In genomic region chr4:128615761-128616160, GRCm38 (mm10) we compare ENCODE assay signal across 21 mouse cellular contexts. TPM values are rescaled to one million over a fixed set of nuclear protein-coding genes. Genes with fewer than 3 reads are reported as not detected.
DNase-seq lines count a peak whose midpoint lies in the region; ATAC-seq and TF ChIP-seq lines count a peak whose summit lies in the region.
"Had no signal": no experiment of that assay in that cellular context is flagged by ENCODE, and none has a peak within 500 bp of the region (broad histone marks: within the 10 kb centered on the region; RNA-seq: fewer than 3 reads in every experiment).

No protein-coding gene starts in this region.

- H3K36me3 ChIP-seq in kidney, adult 2 months (ENCODE audit: control insufficient read depth, insufficient read depth, low read length), result no peaks in the 10 kb centered on the region
- no peaks in the 10 kb centered on the region for H3K36me3 ChIP-seq in hindbrain, embryonic 11.5 days (ENCODE audit: control insufficient read depth, insufficient read depth, low read length)
- H3K36me3 ChIP-seq: G1E; midbrain, embryonic 15.5 days had no signal

- no peak overlapping the region for H3K27ac ChIP-seq in kidney, adult 2 months (ENCODE audit: insufficient read depth, low read depth, low read length)
- H3K27ac ChIP-seq in hindbrain, embryonic 11.5 days (ENCODE audit: low read depth, low read length), result no peak overlapping the region
- H3K27ac ChIP-seq: midbrain, embryonic 15.5 days had no signal

- no peaks in the 10 kb centered on the region for H3K9me3 ChIP-seq in hindbrain, embryonic 11.5 days (ENCODE audit: control insufficient read depth, low read length)
- H3K9me3 ChIP-seq: G1E; midbrain, embryonic 15.5 days had no signal

- no peak for TF ChIP-seq CTCF in kidney, adult 2 months (conservative IDR thresholded peaks at IDR 0.05; ENCODE audit: insufficient read depth, insufficient read length, low read depth, low read length)

- H3K27me3 ChIP-seq in kidney, adult 2 months (replicated peaks; ENCODE audit: control insufficient read depth, insufficient read depth, low read length), result no peaks in the 10 kb centered on the region
- H3K27me3 ChIP-seq in hindbrain, embryonic 11.5 days (ENCODE audit: control insufficient read depth, insufficient read depth, low read length), result no peaks in the 10 kb centered on the region
- H3K27me3 ChIP-seq: midbrain, embryonic 15.5 days had no signal

- DNase-seq in kidney, adult 2 months, result peak; percentile 12
- DNase-seq in kidney, postnatal 10 days, result no peak
- peak; percentile 45 to 46 for DNase-seq in B cell, adult 2 months
- DNase-seq in induced T-regulatory cell, adult 2 months (ENCODE audit: low read depth), result peak; percentile 25
- DNase-seq in adrenal gland, postnatal 10 days, result no peak
- DNase-seq in hindbrain, embryonic 11.5 days (ENCODE audit: low spot score), result no peak
- no peak for DNase-seq in heart, postnatal 25 days (ENCODE audit: low spot score)
- DNase-seq: adrenal gland, postnatal 14 days; cerebellum, adult 9-10 months; embryo, embryonic 11 days; heart, adult 18-20 months; kidney, postnatal 36 days; lung, adult 18-20 months; lung, postnatal 4 days; right cerebral cortex, postnatal 14 days had no signal

- H3K4me3 ChIP-seq in kidney, adult 2 months (ENCODE audit: insufficient read depth, low read depth, low read length), result peak overlapping the region; percentile 48
- H3K4me3 ChIP-seq in hindbrain, embryonic 11.5 days (ENCODE audit: low read depth, low read length), result no peak overlapping the region
- H3K4me3 ChIP-seq: midbrain, embryonic 15.5 days had no signal

- ATAC-seq in neutrophil, adult 5-6 weeks (ENCODE audit: extremely low read depth, insufficient number of reproducible peaks, low FRiP score, poor library complexity, severe bottlenecking), result peak; percentile 21; the same call in 1 of the 2 replicates
- no peak for ATAC-seq in hindbrain, embryonic 11.5 days (ENCODE audit: low FRiP score)
- ATAC-seq: forebrain, embryonic 14.5 days; inflammation-experienced regulatory T-cells, adult 6 months; midbrain, embryonic 15.5 days had no signal

- H3K4me2 ChIP-seq in hindbrain, embryonic 11.5 days (replicated peaks; ENCODE audit: low read depth, low read length), result no peak overlapping the region
- H3K4me2 ChIP-seq: midbrain, embryonic 15.5 days had no signal

- H3K9ac ChIP-seq in hindbrain, embryonic 11.5 days (ENCODE audit: low read depth, low read length), result no peak overlapping the region
- H3K9ac ChIP-seq: midbrain, embryonic 15.5 days had no signal

- 64% methylated on average over 14 of the region's 14 CpGs for WGBS in kidney, adult 2 months
- 86% methylated on average over 14 of the region's 14 CpGs for WGBS in hindbrain, embryonic 11.5 days

- intact Hi-C loops in heart, postnatal 25 days (cut with DNase I), result loop anchor here (5.0 kb wide), 1 partner anchor 162 kb away; no protein-coding TSS in a partner anchor

- peaks cover 21% of the 10 kb centered on the region for H3K4me1 ChIP-seq in kidney, adult 2 months (ENCODE audit: control insufficient read depth, insufficient read depth, low read length)
- no peaks in the 10 kb centered on the region for H3K4me1 ChIP-seq in hindbrain, embryonic 11.5 days (replicated peaks; ENCODE audit: control insufficient read depth, insufficient read depth, low read length)

- no peak for TF ChIP-seq POLR2A in kidney, adult 2 months (IDR thresholded peaks at IDR 0.05; ENCODE audit: low read depth, low read length)

RNA-seq across cellular contexts. Expression of gene Tlr12, which starts 2.7 kb away (rescaled TPM):
- polyA plus RNA-seq in kidney, adult 2 months (2012; rRNA removed), result 14.3 and 16.1 TPM in 2 replicates
- 0.93 and 2.0 TPM in 2 replicates for total RNA-seq in neutrophil, adult 5-6 weeks (2017)
- under 1 TPM; 0.63 to 0.76 TPM for total RNA-seq in adrenal gland, postnatal 10 days (2021)
- polyA plus RNA-seq in hindbrain, embryonic 11.5 days (2014; fragmentation: Nextera tagmentation; extraction: Ambion mirVana), result 0.13 and 0.20 TPM in 2 replicates
- total RNA-seq in heart, postnatal 25 days (2021), result under 1 TPM in 1 of 2 experiments, not detected in 1; 0.10 TPM
- total RNA-seq: G1E had no signal
- polyA plus RNA-seq: C2C12, G1E had no signal

RNA-seq across cellular contexts. Expression of gene Zscan20, which starts 5.9 kb away (rescaled TPM):
- polyA plus RNA-seq in kidney, adult 2 months (2012; rRNA removed), result 2.3 and 2.6 TPM in 2 replicates
- 18.9 and 20.5 TPM in 2 replicates for total RNA-seq in neutrophil, adult 5-6 weeks (2017)
- 1 to 10 TPM; 4.3 to 5.6 TPM for total RNA-seq in adrenal gland, postnatal 10 days (2021)
- polyA plus RNA-seq in hindbrain, embryonic 11.5 days (2014; fragmentation: Nextera tagmentation; extraction: Ambion mirVana), result 4.3 and 4.4 TPM in 2 replicates
- 1 to 10 TPM; 4.7 to 4.8 TPM for total RNA-seq in heart, postnatal 25 days (2021)

RNA-seq across cellular contexts. Expression of gene Phc2, which starts 38.7 kb away (rescaled TPM):
- polyA plus RNA-seq in kidney, adult 2 months (2012; rRNA removed), result 64.6 and 69.5 TPM in 2 replicates
- 31.8 and 33.6 TPM in 2 replicates for total RNA-seq in neutrophil, adult 5-6 weeks (2017)
- total RNA-seq in adrenal gland, postnatal 10 days (2021), result 10 to 100 TPM; 76.2 to 77.8 TPM
- 46.8 and 92.2 TPM in 2 replicates for polyA plus RNA-seq in hindbrain, embryonic 11.5 days (2014; fragmentation: Nextera tagmentation; extraction: Ambion mirVana)
- 10 to 100 TPM; 36.1 to 48.5 TPM for total RNA-seq in heart, postnatal 25 days (2021)

Comparison
In these comparisons a context has a peak if more than half of its experiments do, and no peak if none do; other contexts are left out.
1. DNase-seq: peak in kidney, adult 2 months (single experiment), B cell, adult 2 months (2 of 2) and induced T-regulatory cell, adult 2 months (single experiment); none in kidney, postnatal 10 days (single experiment), adrenal gland, postnatal 10 days (single experiment), hindbrain, embryonic 11.5 days (single experiment) and heart, postnatal 25 days (single experiment).